Comparison of ENCODE assay signal across 29 mouse cellular contexts in the genomic region with DNA sequence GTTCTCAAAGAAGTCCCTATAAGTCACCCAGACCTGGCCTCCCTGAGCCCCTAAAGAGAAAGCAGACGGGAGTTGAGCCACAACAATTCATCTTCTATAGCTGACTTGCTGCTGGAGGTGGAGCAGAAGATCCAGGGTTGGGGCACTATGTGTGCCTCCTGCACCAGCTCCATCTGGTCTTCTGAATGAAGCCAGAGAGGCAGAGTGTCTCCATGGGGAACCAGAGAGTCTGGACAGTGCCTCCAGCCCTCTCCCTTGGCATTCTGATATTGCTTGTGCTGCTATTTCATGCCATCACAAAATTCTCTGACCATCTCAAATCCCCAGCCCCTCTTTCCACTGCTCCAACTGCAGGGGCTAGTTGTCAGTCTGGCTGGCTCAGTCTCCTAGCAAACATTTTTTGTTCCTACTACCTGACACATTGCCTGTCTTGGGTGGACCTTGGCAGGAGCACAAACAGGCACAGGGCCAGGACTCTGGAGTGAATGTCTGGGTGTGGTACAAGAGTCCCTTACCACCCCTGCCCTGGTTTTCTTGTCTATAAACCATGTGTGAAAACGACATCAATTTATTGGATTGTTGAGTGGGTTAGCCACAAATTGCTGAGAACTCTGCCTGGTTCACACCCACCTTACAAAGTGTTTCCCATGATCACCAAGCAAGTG. TPM values are rescaled to one million over a fixed set of nuclear protein-coding genes. Genes with fewer than 3 reads are reported as not detected.
DNase-seq lines count a peak whose midpoint lies in the region; TF ChIP-seq lines count a peak whose summit lies in the region.
"Had no signal": no experiment of that assay in that cellular context is flagged by ENCODE, and none has a peak within 500 bp of the region (broad histone marks: within the 10 kb centered on the region; RNA-seq: fewer than 3 reads in every experiment).

No protein-coding gene starts in this region.

- intact Hi-C loops in gastrocnemius, postnatal 36 days (cut with DNase I) = no loop called here

- DNase-seq in heart, adult 11 months = peak; percentile 80
- DNase-seq in heart, adult 8-10 months (ENCODE audit: low spot score) = no peak
- peak; percentile 49 for DNase-seq in MN1 (ENCODE audit: low spot score)
- peak; percentile 78 to 88 for DNase-seq in cerebellum, adult 2 months
- peak; percentile 81 to 87 for DNase-seq in cerebellum, postnatal 25 days
- DNase-seq in kidney, postnatal 10 days = no peak
- no peak for DNase-seq in gastrocnemius, postnatal 36 days
- DNase-seq: adrenal gland, postnatal 25 days; gastrocnemius, postnatal 10 days; heart, postnatal 36 days; kidney, adult 2 months; kidney, postnatal 14 days; lung, postnatal 4 days; thymus, adult 18-20 months; thymus, postnatal 36 days had no signal

- H3K27ac ChIP-seq in cerebellum, adult 2 months (ENCODE audit: insufficient read depth, low read length) = no peak overlapping the region
- H3K27ac ChIP-seq: embryonic facial prominence, embryonic 15.5 days; forebrain, embryonic 15.5 days; heart, embryonic 15.5 days; hindbrain, embryonic 14.5 days; liver, embryonic 15.5 days; lung, embryonic 15.5 days; neural tube, embryonic 15.5 days; stomach, embryonic 15.5 days had no signal

- H3K27me3 ChIP-seq in cerebellum, adult 2 months (ENCODE audit: control insufficient read depth, insufficient read depth, low read length) = no peaks in the 10 kb centered on the region
- H3K27me3 ChIP-seq: embryonic facial prominence, embryonic 15.5 days; forebrain, embryonic 15.5 days; liver, embryonic 15.5 days; lung, embryonic 15.5 days; neural tube, embryonic 15.5 days; stomach, embryonic 15.5 days had no signal

- no peak for TF ChIP-seq CTCF in cerebellum, adult 2 months (IDR thresholded peaks at IDR 0.05; ENCODE audit: borderline replicate concordance, insufficient read depth, low read depth, low read length)

- TF ChIP-seq POLR2A in cerebellum, adult 2 months (IDR thresholded peaks at IDR 0.05; ENCODE audit: borderline replicate concordance, insufficient read depth, low read length) = no peak

- no peak overlapping the region for H3K4me3 ChIP-seq in cerebellum, adult 2 months (replicated peaks; ENCODE audit: insufficient read depth, low read depth, low read length)
- H3K4me3 ChIP-seq: embryonic facial prominence, embryonic 15.5 days; forebrain, embryonic 15.5 days; heart, embryonic 15.5 days; liver, embryonic 15.5 days; lung, embryonic 15.5 days; neural tube, embryonic 15.5 days; stomach, embryonic 15.5 days had no signal

- 6% methylated on average over 2 of the region's 2 CpGs for WGBS in cerebellum, adult 2 months

- H3K4me1 ChIP-seq in cerebellum, adult 2 months (ENCODE audit: control insufficient read depth, insufficient read depth, low read length) = peaks cover 31% of the 10 kb centered on the region
- H3K4me1 ChIP-seq: embryonic facial prominence, embryonic 15.5 days; heart, embryonic 15.5 days; liver, embryonic 15.5 days; lung, embryonic 15.5 days; stomach, embryonic 15.5 days had no signal

RNA-seq across cellular contexts. Expression of gene Adcyap1r1, which starts 32.9 kb away (rescaled TPM):
- 1 to 10 TPM; 5.1 to 5.8 (median 5.4) TPM for total RNA-seq in heart, adult 8-10 months (2022)
- 71.6 and 77.6 TPM in 2 replicates for polyA plus RNA-seq in cerebellum, adult 2 months (2012; rRNA removed)
- 1 to 10 TPM in 1 of 2 experiments, under 1 TPM in 1; 0.86 to 1.6 TPM for total RNA-seq in gastrocnemius, postnatal 36 days (2021)
- total RNA-seq: common myeloid progenitor, adult 5-6 weeks; megakaryocyte-erythroid progenitor cell, adult 5-6 weeks had no signal
- polyA plus RNA-seq: inflammation-experienced regulatory T-cells, adult 6 months had no signal

RNA-seq across cellular contexts. Expression of gene Ghrhr, which starts 42.8 kb away (rescaled TPM):
- not detected for total RNA-seq in heart, adult 8-10 months (2022)
- not detected in 2 replicates for polyA plus RNA-seq in cerebellum, adult 2 months (2012; rRNA removed)
- not detected for total RNA-seq in gastrocnemius, postnatal 36 days (2021)
- total RNA-seq: adrenal gland, postnatal 25 days; common myeloid progenitor, adult 5-6 weeks; gastrocnemius, postnatal 10 days; heart, postnatal 36 days; layer of hippocampus, adult 8-10 months; left cerebral cortex, postnatal 25 days; megakaryocyte-erythroid progenitor cell, adult 5-6 weeks had no signal
- polyA plus RNA-seq: embryonic facial prominence, embryonic 15.5 days; forebrain, embryonic 15.5 days; heart, embryonic 15.5 days; hindbrain, embryonic 14.5 days; inflammation-experienced regulatory T-cells, adult 6 months; limb, embryonic 14.5 days; neural tube, embryonic 15.5 days; stomach, embryonic 15.5 days had no signal

Comparison
In these comparisons a context has a peak if more than half of its experiments do, and no peak if none do; other contexts are left out.
1. DNase-seq: peak in heart, adult 11 months (single experiment), MN1 (single experiment), cerebellum, adult 2 months (2 of 2) and cerebellum, postnatal 25 days (2 of 2); none in heart, adult 8-10 months (single experiment), kidney, postnatal 10 days (single experiment) and gastrocnemius, postnatal 36 days (0 of 2).